Mouse (Mus musculus) G1E (cell line): ENCODE measurements around the gene Hpcal1.

Experiments used
- CTCF ChIP-seq: IDR thresholded peaks from 2 replicates; pipeline ENCODE4 v1.5.1; 2012; ENCODE audit warnings: low read depth, low read length, inconsistent platforms, mixed read lengths
- POLR2AphosphoS5 ChIP-seq: IDR thresholded peaks from 2 replicates; pipeline ENCODE4 v1.6.1; 2012; ENCODE audit warnings: low read depth, low read length, inconsistent platforms; ENCODE audit not compliant: insufficient replicate concordance

DNA sequence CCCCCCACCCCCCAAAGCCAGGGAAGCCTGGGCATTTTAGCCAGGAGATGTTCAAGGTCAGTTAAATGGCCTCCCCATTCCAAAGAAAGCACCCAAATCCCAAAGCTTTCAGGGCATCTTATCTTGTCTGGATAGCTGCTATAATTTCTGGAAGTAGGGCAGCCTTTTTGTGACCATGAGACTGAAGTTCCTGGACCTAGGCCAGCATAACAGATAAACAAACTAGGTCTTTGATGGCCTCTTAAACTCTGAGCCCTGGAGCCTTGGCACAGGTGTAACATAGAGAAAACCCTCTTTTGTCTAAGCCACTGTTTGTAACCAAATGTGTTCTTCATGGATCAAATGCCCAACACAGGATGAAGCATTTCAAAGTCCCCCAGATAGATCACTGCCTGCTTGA, 16.8 kb downstream of the Hpcal1 start:
- TF ChIP-seq CTCF (no peak), POLR2AphosphoS5 (no peak)
